Mouse (Mus musculus) limb, embryonic 10.5 days (tissue): ENCODE measurements at regions not wholly inside any gene's neighbourhood (a gene's known extent, or its start where the extent isn't known, plus 50 kb on each side); places are given as distances from the start of the nearest gene placed in this dataset.
A peak's percentile ranks its signal among the peaks of the same experiment; 100 is the strongest.

Experiments used
- DNase-seq: peaks from one replicate; pipeline ENCODE4 v3.0.0-alpha.2; 2017; ENCODE audit warnings: low spot score
- H3K27ac ChIP-seq: fragments of 300-500 bp; sonication (generic); 2 replicates; pipeline ENCODE4 v1.5.1; 2016; ENCODE audit warnings: mild to moderate bottlenecking
- H3K27me3 ChIP-seq: fragments of 300-500 bp; sonication (generic); 2 replicates; pipeline ENCODE4 v1.6.1; 2016; ENCODE audit warnings: low read depth, mild to moderate bottlenecking; ENCODE audit not compliant: poor library complexity, severe bottlenecking
- H3K36me3 ChIP-seq: fragments of 300-500 bp; sonication (generic); 2 replicates; pipeline ENCODE4 v1.6.1; 2016; ENCODE audit warnings: mild to moderate bottlenecking, moderate library complexity
- H3K4me1 ChIP-seq: fragments of 300-500 bp; sonication (generic); 2 replicates; pipeline ENCODE4 v1.6.1; 2016
- H3K4me3 ChIP-seq: fragments of 300-500 bp; sonication (generic); 2 replicates; pipeline ENCODE4 v1.5.1; 2016; ENCODE audit warnings: mild to moderate bottlenecking, moderate library complexity
- H3K9me3 ChIP-seq: fragments of 300-500 bp; sonication (generic); replicated peaks from 2 replicates; pipeline ENCODE4 v1.6.1; 2016; ENCODE audit warnings: mild to moderate bottlenecking
- WGBS: fragments of 180-500 bp; shearing (Covaris S2); methylation state at CpG from one replicate; pipeline ENCODE4 v1.1.7; 2016; 5-methylcytosine and 5-hydroxymethylcytosine counted together

DNA sequence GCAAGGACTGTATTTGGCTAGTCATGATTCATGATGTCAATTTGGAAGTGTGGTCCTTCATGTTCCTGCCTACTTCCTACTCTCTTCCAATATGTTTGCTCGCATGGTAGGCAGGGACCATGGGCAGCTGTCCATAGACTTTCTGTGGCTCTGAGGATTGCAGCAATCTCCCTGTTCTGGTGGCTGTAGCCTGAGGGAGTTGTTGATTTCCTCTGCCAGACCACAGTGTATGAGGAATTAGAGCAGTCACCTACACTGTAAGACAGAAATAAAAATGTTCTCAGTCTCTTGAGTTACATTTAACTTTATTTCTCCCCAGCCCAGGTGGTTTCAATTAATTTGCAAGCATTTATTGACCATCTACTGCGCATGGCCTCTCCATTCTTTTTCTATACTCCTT is 190.5 kb downstream of the 4930564D02Rik start:
- 88% methylated on average over 2 of the region's 2 CpGs for WGBS
- DNase-seq = no peak
- H3K27me3 ChIP-seq = no peaks in the 10 kb centered on the region
- H3K4me1 ChIP-seq = no peaks in the 10 kb centered on the region
- H3K4me3 ChIP-seq = no peak overlapping the region
- no peak overlapping the region for H3K27ac ChIP-seq
- H3K9me3 ChIP-seq = no peaks in the 10 kb centered on the region
- H3K36me3 ChIP-seq = no peaks in the 10 kb centered on the region

- 44% methylated on average over 4 of the region's 4 CpGs for WGBS
- no peaks in the 10 kb centered on the region for H3K36me3 ChIP-seq
- H3K4me3 ChIP-seq = no peak overlapping the region
- peak; percentile 86 for DNase-seq
- no peaks in the 10 kb centered on the region for H3K27me3 ChIP-seq
- H3K27ac ChIP-seq = no peak overlapping the region
- no peaks in the 10 kb centered on the region for H3K4me1 ChIP-seq
- H3K9me3 ChIP-seq = no peaks in the 10 kb centered on the region
These were observed 176.9 kb upstream of the Kcnd3 start for GRCm38 (mm10) chr3:105275241-105275640.

- Histone ChIP-seq H3K27ac (no peak overlapping the region), H3K9me3 (no peaks in the 10 kb centered on the region), H3K4me1 (no peaks in the 10 kb centered on the region), H3K27me3 (no peaks in the 10 kb centered on the region), H3K4me3 (no peak overlapping the region), H3K36me3 (no peaks in the 10 kb centered on the region)
- no peak for DNase-seq
- 81% methylated on average over 5 of the region's 5 CpGs for WGBS
These were observed 171.2 kb upstream of the Kcnd3 start for GRCm38 (mm10) chr3:105280971-105281370.

GRCm38 (mm10) chr3:105281686-105282085 is 170.4 kb upstream of the Kcnd3 start:
- H3K36me3 ChIP-seq = no peaks in the 10 kb centered on the region
- no peaks in the 10 kb centered on the region for H3K4me1 ChIP-seq
- no peak overlapping the region for H3K4me3 ChIP-seq
- no peaks in the 10 kb centered on the region for H3K9me3 ChIP-seq
- no peaks in the 10 kb centered on the region for H3K27me3 ChIP-seq
- DNase-seq = no peak
- WGBS = 92% methylated on average over 3 of the region's 3 CpGs
- no peak overlapping the region for H3K27ac ChIP-seq

- Histone ChIP-seq H3K4me1 (peaks cover 7% of the 10 kb centered on the region; the same call in 1 of the 2 replicates), H3K36me3 (no peaks in the 10 kb centered on the region), H3K27me3 (no peaks in the 10 kb centered on the region), H3K9me3 (no peaks in the 10 kb centered on the region), H3K4me3 (no peak overlapping the region), H3K27ac (no peak overlapping the region)
- DNase-seq = no peak
- 92% methylated on average over 3 of the region's 3 CpGs for WGBS
These were observed 153.9 kb upstream of the Kcnd3 start for GRCm38 (mm10) chr3:105298273-105298672.

DNA sequence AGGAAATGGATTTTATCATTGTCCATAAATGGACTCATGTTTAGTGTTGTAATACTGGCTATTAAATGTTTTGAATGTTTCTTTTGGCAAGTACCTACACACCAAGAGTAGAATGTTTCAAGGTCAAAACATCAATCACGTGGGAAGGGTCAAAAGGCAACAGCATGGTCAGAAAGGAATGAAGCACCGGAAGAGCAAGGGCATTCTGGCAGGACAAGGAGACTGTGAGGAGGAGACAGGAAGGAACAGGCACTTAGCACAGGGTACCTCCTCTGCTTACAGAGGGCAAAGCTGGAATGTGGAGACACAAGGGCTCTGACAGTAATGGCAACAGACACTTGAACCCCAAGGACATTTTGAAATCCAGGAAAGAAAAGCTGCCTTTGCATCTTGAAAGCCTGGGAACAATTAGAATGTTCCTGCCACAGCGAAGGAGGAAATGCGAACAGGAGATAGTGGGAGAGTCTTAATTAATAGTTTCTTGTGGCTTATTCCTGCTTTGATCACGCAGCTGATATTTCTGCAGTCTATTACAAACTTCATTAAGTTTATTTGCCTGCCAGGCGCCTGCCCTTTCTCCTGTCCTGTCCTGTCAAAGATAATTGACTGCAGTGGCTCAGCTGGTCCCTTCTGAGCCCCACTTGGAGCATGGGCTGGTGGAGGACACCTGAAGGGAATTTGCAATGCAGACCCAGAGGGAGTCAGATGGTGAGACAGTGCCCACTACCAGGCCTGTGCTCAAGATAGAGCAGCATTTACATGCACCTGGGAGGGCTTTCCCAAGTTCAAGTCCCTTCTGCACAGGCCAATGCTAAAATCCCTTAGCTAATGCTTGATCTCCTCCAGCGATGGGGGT is 151.2 kb upstream of the Kcnd3 start:
- Histone ChIP-seq H3K9me3 (no peaks in the 10 kb centered on the region), H3K27me3 (no peaks in the 10 kb centered on the region), H3K4me3 (no peak overlapping the region), H3K4me1 (peaks cover 7% of the 10 kb centered on the region; the same call in 1 of the 2 replicates), H3K36me3 (no peaks in the 10 kb centered on the region), H3K27ac (no peak overlapping the region)
- no peak for DNase-seq
- WGBS = 41% methylated on average over 7 of the region's 7 CpGs

GRCm38 (mm10) chr3:105307676-105308075 is 144.5 kb upstream of the Kcnd3 start:
- H3K27me3 ChIP-seq = no peaks in the 10 kb centered on the region
- WGBS = 55% methylated on average over 2 of the region's 2 CpGs
- no peaks in the 10 kb centered on the region for H3K9me3 ChIP-seq
- peak; percentile 41 for DNase-seq
- H3K4me3 ChIP-seq = no peak overlapping the region
- no peak overlapping the region for H3K27ac ChIP-seq
- H3K36me3 ChIP-seq = no peaks in the 10 kb centered on the region
- H3K4me1 ChIP-seq = no peaks in the 10 kb centered on the region

DNA sequence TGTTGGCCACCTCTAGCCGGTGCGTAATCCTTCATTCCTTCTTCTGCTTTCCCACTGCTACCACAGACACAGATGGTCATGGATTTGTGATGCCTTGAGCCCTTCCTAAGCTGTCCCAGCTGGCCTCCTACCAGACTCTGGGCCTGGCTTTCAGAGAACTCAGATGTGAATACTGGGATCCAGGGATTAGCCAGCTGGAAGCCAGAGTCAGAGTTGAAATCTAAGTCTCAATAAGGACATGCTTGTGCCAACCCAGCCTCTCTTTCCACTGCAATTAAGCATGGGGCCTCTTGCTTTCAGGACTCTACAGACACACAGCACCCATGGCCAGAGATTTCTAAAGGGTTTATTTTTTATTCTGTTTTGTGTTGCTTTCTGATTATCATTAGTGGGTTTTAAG is 143.1 kb upstream of the Kcnd3 start:
- Histone ChIP-seq H3K27ac (no peak overlapping the region), H3K27me3 (no peaks in the 10 kb centered on the region), H3K4me3 (no peak overlapping the region), H3K36me3 (no peaks in the 10 kb centered on the region), H3K4me1 (no peaks in the 10 kb centered on the region), H3K9me3 (no peaks in the 10 kb centered on the region)
- 95% methylated on average over 2 of the region's 2 CpGs for WGBS
- DNase-seq = no peak

DNA sequence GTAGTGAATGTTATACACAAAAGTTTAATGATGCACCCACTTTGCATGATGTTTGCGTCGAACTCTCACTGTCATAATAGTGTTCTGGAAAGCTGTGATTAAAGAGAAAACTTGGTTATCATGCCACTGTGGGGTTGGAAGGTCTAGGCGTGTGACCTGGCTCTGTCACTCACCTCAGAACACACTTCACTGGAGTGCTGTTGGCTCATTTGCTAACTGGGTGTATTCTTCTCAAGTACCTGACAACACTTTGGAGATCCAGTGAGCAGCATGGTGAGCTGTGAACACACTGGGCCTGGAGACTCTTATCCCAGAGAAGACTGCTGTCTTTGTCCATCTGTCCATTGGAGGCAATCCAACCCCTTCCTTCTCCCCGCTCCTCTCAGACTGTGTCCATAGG is 98.9 kb upstream of the Kcnd3 start:
- Histone ChIP-seq H3K27ac (no peak overlapping the region), H3K9me3 (no peaks in the 10 kb centered on the region), H3K27me3 (no peaks in the 10 kb centered on the region), H3K4me1 (no peaks in the 10 kb centered on the region), H3K36me3 (no peaks in the 10 kb centered on the region), H3K4me3 (no peak overlapping the region)
- DNase-seq = no peak
- 90% methylated on average over 4 of the region's 4 CpGs for WGBS

DNA sequence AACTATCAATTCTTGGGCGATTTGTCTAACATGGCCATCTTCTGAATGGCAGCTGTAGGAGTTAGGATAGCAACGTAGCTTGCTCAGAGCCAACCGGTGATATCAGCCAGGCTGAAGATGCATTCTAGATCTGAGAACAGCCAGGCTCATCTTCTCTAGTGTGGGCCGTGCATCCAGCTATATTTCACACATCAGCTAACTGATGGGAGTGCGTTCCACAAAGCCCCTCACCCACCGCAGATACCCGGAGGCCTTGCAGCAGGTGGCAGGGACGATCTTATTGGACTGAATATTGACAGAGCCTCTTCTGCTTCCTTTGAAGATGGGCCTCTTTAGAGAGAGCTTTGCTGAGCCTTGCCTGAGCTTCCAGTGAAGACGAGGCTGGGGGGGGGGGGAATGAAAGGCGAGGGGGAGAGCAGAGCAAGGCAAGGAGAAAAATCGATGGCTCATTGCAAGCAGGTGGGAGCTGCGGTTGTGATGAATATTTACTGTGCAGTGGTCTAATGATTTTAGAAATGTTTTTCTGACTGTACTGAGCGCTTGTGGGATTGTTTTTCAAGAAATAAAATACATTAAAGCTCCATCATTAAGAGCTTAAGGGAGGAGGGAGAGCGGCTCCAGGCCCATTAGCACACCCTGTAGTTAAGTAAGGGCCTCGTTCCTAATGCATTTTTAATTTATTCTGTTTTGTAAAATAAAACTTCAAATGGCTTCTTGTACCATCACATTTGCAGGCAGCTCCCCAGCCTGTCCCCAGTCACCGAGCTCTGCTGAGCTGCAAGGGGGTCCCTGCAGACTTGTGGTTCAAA is 97.8 kb upstream of the Kcnd3 start:
- Histone ChIP-seq H3K27me3 (no peaks in the 10 kb centered on the region), H3K4me3 (no peak overlapping the region), H3K36me3 (no peaks in the 10 kb centered on the region), H3K4me1 (no peaks in the 10 kb centered on the region), H3K9me3 (no peaks in the 10 kb centered on the region), H3K27ac (no peak overlapping the region)
- DNase-seq = no peak
- WGBS = 83% methylated on average over 16 of the region's 16 CpGs

DNA sequence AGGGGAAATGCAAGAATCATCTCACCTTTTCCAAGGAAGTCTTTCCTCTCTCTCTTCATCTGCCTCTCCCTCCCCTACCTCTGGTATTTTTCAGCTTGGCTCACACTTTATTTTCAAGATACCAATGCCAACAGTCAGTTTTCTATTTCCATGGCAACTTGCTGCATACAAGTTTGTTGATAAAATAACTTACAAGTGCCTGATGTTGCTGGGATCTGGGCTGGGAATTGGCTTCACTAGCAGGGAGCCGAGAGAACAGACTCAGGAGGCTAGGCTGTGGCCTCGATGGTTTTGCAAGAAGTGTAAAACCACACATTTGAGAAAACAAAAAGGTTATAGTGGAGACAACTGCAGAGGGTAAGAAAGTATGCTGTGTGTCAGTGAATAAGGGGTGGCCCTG is 94.6 kb upstream of the Kcnd3 start:
- H3K27me3 ChIP-seq = no peaks in the 10 kb centered on the region
- 75% methylated on average over 2 of the region's 2 CpGs for WGBS
- no peaks in the 10 kb centered on the region for H3K36me3 ChIP-seq
- no peaks in the 10 kb centered on the region for H3K4me1 ChIP-seq
- no peak overlapping the region for H3K4me3 ChIP-seq
- H3K27ac ChIP-seq = no peak overlapping the region
- no peak for DNase-seq
- H3K9me3 ChIP-seq = no peaks in the 10 kb centered on the region

DNA sequence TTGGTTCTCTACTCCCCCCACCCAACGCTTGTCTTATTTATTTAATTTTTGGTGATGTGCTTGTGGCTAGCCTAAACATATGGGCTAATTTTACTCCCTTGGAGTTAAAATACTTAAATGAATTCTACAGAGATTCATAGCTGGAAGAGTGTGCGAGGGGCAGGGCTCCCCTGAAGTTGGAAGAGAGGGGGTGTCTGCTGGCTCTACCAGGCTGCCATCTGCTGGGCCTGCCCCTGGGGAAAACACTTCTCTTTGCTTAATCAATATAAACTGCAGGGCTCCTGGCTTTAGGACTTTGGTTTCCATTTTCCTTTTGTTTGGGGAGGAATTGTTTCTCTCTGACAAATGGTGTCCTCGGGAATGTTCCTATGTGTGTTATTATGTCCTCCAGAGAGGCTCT is 92.5 kb upstream of the Kcnd3 start:
- 66% methylated on average over 3 of the region's 3 CpGs for WGBS
- DNase-seq = no peak
- Histone ChIP-seq H3K9me3 (no peaks in the 10 kb centered on the region), H3K4me1 (no peaks in the 10 kb centered on the region), H3K27me3 (no peaks in the 10 kb centered on the region), H3K4me3 (no peak overlapping the region), H3K36me3 (no peaks in the 10 kb centered on the region), H3K27ac (no peak overlapping the region)

GRCm38 (mm10) chr3:105364685-105365084 is 87.4 kb upstream of the Kcnd3 start:
- no peaks in the 10 kb centered on the region for H3K4me1 ChIP-seq
- WGBS = 85% methylated on average over 5 of the region's 5 CpGs
- no peaks in the 10 kb centered on the region for H3K36me3 ChIP-seq
- H3K4me3 ChIP-seq = no peak overlapping the region
- no peak for DNase-seq
- H3K9me3 ChIP-seq = no peaks in the 10 kb centered on the region
- H3K27ac ChIP-seq = no peak overlapping the region
- no peaks in the 10 kb centered on the region for H3K27me3 ChIP-seq
